Mouse (Mus musculus) brain, embryonic 14.5 days (tissue): ENCODE measurements around the gene Ddb1.
A peak's percentile ranks its signal among the peaks of the same experiment; 100 is the strongest.

ENCODE experiments used
- CTCF ChIP-seq: fragments of 200-500 bp; IDR thresholded peaks from 2 replicates; pipeline ENCODE4 v1.5.1; 2012; ENCODE audit warnings: inconsistent platforms, mild to moderate bottlenecking, moderate library complexity, borderline replicate concordance; ENCODE audit not compliant: insufficient read depth, insufficient read length; ENCODE audit errors: extremely low read depth
- POLR2A ChIP-seq: fragments of 200-500 bp; IDR thresholded peaks from 2 replicates; pipeline ENCODE4 v1.6.1; 2012; ENCODE audit warnings: mild to moderate bottlenecking, inconsistent platforms, borderline replicate concordance; ENCODE audit not compliant: poor library complexity, insufficient read depth, insufficient read length, severe bottlenecking; ENCODE audit errors: extremely low read depth

DNA sequence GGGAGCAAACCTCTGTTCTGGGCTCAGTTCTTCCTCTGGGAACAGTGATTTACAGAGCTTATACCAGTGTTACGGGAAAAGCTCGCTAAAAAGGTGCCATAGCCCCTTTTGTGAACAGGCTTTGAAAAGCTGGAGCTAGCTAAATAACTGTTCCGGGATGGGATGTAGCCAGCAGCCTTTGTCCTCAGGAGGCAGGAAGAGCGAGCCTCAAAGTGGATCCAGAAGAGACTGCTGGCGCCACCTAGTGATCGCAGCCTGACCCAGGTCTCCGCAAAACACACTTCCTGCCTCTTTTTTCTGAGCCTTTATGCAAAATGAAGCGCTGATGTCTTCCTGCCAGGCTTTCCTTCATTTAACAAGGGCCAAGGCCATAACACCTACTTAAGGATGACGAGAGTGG, 2.3 kb upstream of the Ddb1 start:
- TF ChIP-seq CTCF (peak; percentile 98), POLR2A (peak; percentile 73; the same call in 1 of the 2 replicates)
